Mouse (Mus musculus): ENCODE results near the gene Slc4a2. TPM values are rescaled to one million over a fixed set of nuclear protein-coding genes. Genes with fewer than 3 reads are reported as not detected.

The Slc4a2 gene
- polyA plus RNA-seq, 1 experiment from 2014 or later, result 28.5 TPM

GRCm38 (mm10) chr5:24481647-24482046 lies 58.0 kb downstream of the Slc4a2 start:
- Histone ChIP-seq H3K4me2 (no peak overlapping the region), H3K36me3 (peaks cover 71% of the 10 kb centered on the region), H3K9ac (peak overlapping the region; percentile 53), H3K4me1 (replicated peaks) (peaks cover 64% of the 10 kb centered on the region), H3K27me3 (0 out of 2 replicates have a peak, but pooled peaks cover 8% of the 10 kb centered on the region), H3K9me3 (no peaks in the 10 kb centered on the region), H3K4me3 (no peak overlapping the region), H3K27ac (peak overlapping the region; percentile 40; the same call in 1 of the 2 replicates)
- WGBS, result 8% methylated on average over 3 of the region's 4 CpGs
- peak; percentile 36 for ATAC-seq (ENCODE audit: low FRiP score)

DNA sequence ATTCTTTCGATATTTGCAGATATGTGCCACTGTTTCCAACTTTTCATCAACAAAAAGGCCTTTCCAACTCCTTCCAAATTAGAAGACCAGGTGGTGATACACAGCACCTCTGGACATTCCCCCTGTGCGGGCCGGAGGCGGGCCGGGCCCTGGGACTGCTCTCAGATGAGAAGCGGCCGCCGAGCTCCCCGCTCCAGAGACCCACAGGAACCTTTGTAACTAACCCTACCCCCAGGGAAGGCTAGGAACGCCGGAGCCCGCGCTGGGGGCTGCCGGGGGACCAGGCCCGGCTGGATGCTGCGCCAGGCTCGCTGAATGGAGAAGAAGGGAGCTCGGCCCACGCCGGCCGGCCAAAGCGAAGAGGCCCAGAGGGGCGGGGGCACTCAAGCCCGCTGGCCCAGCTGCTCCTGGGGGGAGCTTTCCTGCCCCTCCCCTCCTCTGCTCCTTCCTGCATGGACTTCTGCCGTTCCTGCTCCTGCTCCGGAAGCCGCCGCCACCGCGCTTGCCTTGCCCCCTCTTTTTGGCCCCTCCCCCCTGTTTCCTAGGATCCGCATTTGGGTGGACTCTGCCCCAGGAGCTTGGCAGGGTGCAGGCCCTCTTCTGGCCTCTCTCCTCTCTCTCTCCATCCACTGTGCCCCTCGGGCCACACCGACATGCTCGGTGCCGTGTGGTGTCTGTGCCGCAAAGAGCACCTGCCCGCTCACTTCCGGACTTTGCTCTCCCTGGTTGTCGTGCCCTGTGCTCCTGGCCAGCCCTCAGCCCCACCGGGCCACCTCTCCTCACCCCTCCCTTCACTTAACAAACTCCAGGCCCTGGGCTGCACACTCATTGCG lies 58.8 kb downstream of the Slc4a2 start:
- H3K4me1 ChIP-seq (replicated peaks), result peaks cover 71% of the 10 kb centered on the region
- peaks cover 68% of the 10 kb centered on the region for H3K36me3 ChIP-seq
- no peak overlapping the region for H3K4me3 ChIP-seq
- peak; percentile 9; the same call in 1 of the 2 replicates for ATAC-seq (ENCODE audit: low FRiP score)
- 0 out of 2 replicates have a peak overlapping the region, but pooled peaks have one; percentile 55 for H3K9ac ChIP-seq
- H3K27ac ChIP-seq, result peak overlapping the region; percentile 70
- 43% methylated on average over 40 of the region's 41 CpGs for WGBS
- H3K9me3 ChIP-seq, result no peaks in the 10 kb centered on the region
- H3K4me2 ChIP-seq, result no peak overlapping the region
- 0 out of 2 replicates have a peak, but pooled peaks cover 8% of the 10 kb centered on the region for H3K27me3 ChIP-seq

DNA sequence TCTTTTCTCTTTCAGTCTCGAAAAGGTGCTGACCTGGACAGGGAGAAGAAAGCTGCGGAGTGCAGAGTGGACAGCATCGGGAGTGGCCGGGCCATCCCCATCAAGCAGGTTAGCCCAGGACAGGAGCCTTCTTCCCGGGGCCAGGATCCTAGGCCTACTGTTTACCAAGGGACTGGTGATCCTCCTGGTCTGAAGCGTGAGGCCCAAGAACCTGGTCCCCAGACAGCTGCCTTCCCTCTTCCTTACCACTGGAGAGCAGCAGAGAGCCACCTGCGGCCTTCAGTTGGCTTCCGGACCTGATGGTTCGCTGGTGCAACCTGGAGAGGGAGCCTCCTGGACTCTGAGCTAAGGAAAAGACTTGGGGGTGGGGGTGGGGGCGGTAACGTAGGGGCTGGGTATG lies 59.7 kb downstream of the Slc4a2 start:
- Histone ChIP-seq H3K4me2 (no peak overlapping the region), H3K36me3 (peaks cover 68% of the 10 kb centered on the region), H3K4me3 (no peak overlapping the region), H3K9ac (no peak overlapping the region), H3K4me1 (replicated peaks) (peaks cover 79% of the 10 kb centered on the region), H3K27me3 (0 out of 2 replicates have a peak, but pooled peaks cover 8% of the 10 kb centered on the region), H3K27ac (peak overlapping the region; percentile 26; the same call in 1 of the 2 replicates), H3K9me3 (no peaks in the 10 kb centered on the region)
- peak; percentile 22; the same call in 1 of the 2 replicates for ATAC-seq (ENCODE audit: low FRiP score)
- WGBS, result 17% methylated on average over 8 of the region's 11 CpGs

DNA sequence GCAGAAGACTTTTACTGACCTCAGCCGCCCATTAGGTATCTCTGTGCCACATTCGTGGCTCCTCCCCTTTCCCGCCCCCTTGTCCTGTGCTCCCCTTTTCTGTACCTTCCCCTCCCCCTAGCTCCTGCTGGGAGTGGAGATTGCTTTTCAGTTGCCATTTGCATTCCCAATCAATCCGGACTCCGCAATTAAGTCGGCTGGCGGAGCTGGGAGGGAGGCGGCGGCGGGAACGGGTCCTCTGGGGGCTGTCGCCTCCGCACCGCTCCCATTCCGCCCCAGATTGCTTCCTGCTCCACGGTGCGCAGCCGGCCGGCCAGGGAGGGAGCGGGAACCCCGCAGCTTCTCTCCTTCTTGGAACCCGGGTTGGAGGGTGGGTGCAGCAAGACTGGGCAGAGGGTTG lies 61.3 kb downstream of the Slc4a2 start:
- Histone ChIP-seq H3K27ac (peak overlapping the region; percentile 82), H3K9ac (peak overlapping the region; percentile 65; the same call in 1 of the 2 replicates), H3K36me3 (peaks cover 70% of the 10 kb centered on the region), H3K4me1 (replicated peaks) (peaks cover 92% of the 10 kb centered on the region), H3K27me3 (0 out of 2 replicates have a peak, but pooled peaks cover 5% of the 10 kb centered on the region), H3K4me2 (peak overlapping the region; percentile 50), H3K4me3 (peak overlapping the region; percentile 15), H3K9me3 (no peaks in the 10 kb centered on the region)
- WGBS, result 14% methylated on average over 22 of the region's 22 CpGs
- peak; percentile 18; the same call in 1 of the 2 replicates for ATAC-seq (ENCODE audit: low FRiP score)

GRCm38 (mm10) chr5:24486097-24486496 lies 62.5 kb downstream of the Slc4a2 start:
- Histone ChIP-seq H3K4me1 (replicated peaks) (peaks cover 93% of the 10 kb centered on the region), H3K36me3 (peaks cover 70% of the 10 kb centered on the region), H3K27me3 (0 out of 2 replicates have a peak, but pooled peaks cover 5% of the 10 kb centered on the region), H3K4me3 (no peak overlapping the region), H3K9me3 (no peaks in the 10 kb centered on the region), H3K9ac (no peak overlapping the region), H3K27ac (peak overlapping the region; percentile 82), H3K4me2 (no peak overlapping the region)
- 3% methylated on average over 8 of the region's 8 CpGs for WGBS
- ATAC-seq (ENCODE audit: low FRiP score), result no peak

- 92% methylated on average over 5 of the region's 5 CpGs for WGBS
- Histone ChIP-seq H3K27me3 (0 out of 2 replicates have a peak, but pooled peaks cover 5% of the 10 kb centered on the region), H3K9ac (no peak overlapping the region), H3K4me1 (replicated peaks) (peaks cover 90% of the 10 kb centered on the region), H3K4me2 (no peak overlapping the region), H3K27ac (0 out of 2 replicates have a peak overlapping the region, but pooled peaks have one; percentile 30), H3K4me3 (no peak overlapping the region), H3K36me3 (peaks cover 72% of the 10 kb centered on the region), H3K9me3 (no peaks in the 10 kb centered on the region)
- ATAC-seq (ENCODE audit: low FRiP score), result no peak
Observed at GRCm38 (mm10) chr5:24486738-24487137, 63.1 kb downstream of the Slc4a2 start.

GRCm38 (mm10) chr5:24490413-24490920 lies 66.8 kb downstream of the Slc4a2 start:
- peaks cover 73% of the 10 kb centered on the region for H3K4me1 ChIP-seq (replicated peaks)
- 57% methylated on average over 14 of the region's 14 CpGs for WGBS
- ATAC-seq (ENCODE audit: low FRiP score), result peak; percentile 26; the same call in 1 of the 2 replicates

More at GRCm38 (mm10) chr5:24490413-24490920, 66.8 kb downstream of the Slc4a2 start:
- peaks cover 84% of the 10 kb centered on the region for H3K36me3 ChIP-seq
- H3K9me3 ChIP-seq, result no peaks in the 10 kb centered on the region
- no peak overlapping the region for H3K4me2 ChIP-seq
- H3K27me3 ChIP-seq, result 0 out of 2 replicates have a peak, but pooled peaks cover 3% of the 10 kb centered on the region
- H3K4me3 ChIP-seq, result no peak overlapping the region
- H3K9ac ChIP-seq, result no peak overlapping the region; the same call in 1 of the 2 replicates
- H3K27ac ChIP-seq, result peak overlapping the region; percentile 77

Other genes with a start within 250 kb of the Slc4a2 start
- 12.8 and 14.2 TPM in 2 replicates for gene Kcnh2, start 72.2 kb upstream of the Slc4a2 start, polyA plus RNA-seq (2015; fragmentation: Nextera tagmentation; extraction: Ambion mirVana)
- 9.8 and 10.2 TPM in 2 replicates for gene Nos3, start 59.0 kb upstream of the Slc4a2 start, polyA plus RNA-seq (2015; fragmentation: Nextera tagmentation; extraction: Ambion mirVana)
- gene Atg9b, start 31.7 kb upstream of the Slc4a2 start, polyA plus RNA-seq (2015; fragmentation: Nextera tagmentation; extraction: Ambion mirVana), result 0.57 and 0.93 TPM in 2 replicates
- gene Abcb8, start 30.2 kb upstream of the Slc4a2 start, polyA plus RNA-seq (2015; fragmentation: Nextera tagmentation; extraction: Ambion mirVana), result 45.7 and 48.7 TPM in 2 replicates
- gene Asic3, start 10.4 kb upstream of the Slc4a2 start, polyA plus RNA-seq (2015; fragmentation: Nextera tagmentation; extraction: Ambion mirVana), result 0.94 and 1.3 TPM in 2 replicates
- gene Cdk5, start 307 bp upstream of the Slc4a2 start, polyA plus RNA-seq (2015; fragmentation: Nextera tagmentation; extraction: Ambion mirVana), result 104 and 106 TPM in 2 replicates
- 88.1 and 96.1 TPM in 2 replicates for gene Fastk, start 21.4 kb downstream of the Slc4a2 start, polyA plus RNA-seq (2015; fragmentation: Nextera tagmentation; extraction: Ambion mirVana)
- gene Tmub1, start 24.0 kb downstream of the Slc4a2 start, polyA plus RNA-seq (2015; fragmentation: Nextera tagmentation; extraction: Ambion mirVana), result 51.9 and 57.4 TPM in 2 replicates
- 47.8 and 50.3 TPM in 2 replicates for gene Agap3, start 28.3 kb downstream of the Slc4a2 start, polyA plus RNA-seq (2015; fragmentation: Nextera tagmentation; extraction: Ambion mirVana)
- 4.6 and 5.1 TPM in 2 replicates for gene Gbx1, start 103.4 kb downstream of the Slc4a2 start, polyA plus RNA-seq (2015; fragmentation: Nextera tagmentation; extraction: Ambion mirVana)
- gene Asb10, start 117.1 kb downstream of the Slc4a2 start, polyA plus RNA-seq (2015; fragmentation: Nextera tagmentation; extraction: Ambion mirVana), result 0.16 and 0.49 TPM in 2 replicates
- 0.12 and 0.19 TPM in 2 replicates for gene 4931409K22Rik, start 133.0 kb downstream of the Slc4a2 start, polyA plus RNA-seq (2015; fragmentation: Nextera tagmentation; extraction: Ambion mirVana)
- 91.6 and 92.3 TPM in 2 replicates for gene Abcf2, start 153.6 kb downstream of the Slc4a2 start, polyA plus RNA-seq (2015; fragmentation: Nextera tagmentation; extraction: Ambion mirVana)
- 17.4 and 19.9 TPM in 2 replicates for gene Chpf2, start 162.9 kb downstream of the Slc4a2 start, polyA plus RNA-seq (2015; fragmentation: Nextera tagmentation; extraction: Ambion mirVana)
- 86.2 and 87.6 TPM in 2 replicates for gene Smarcd3, start 200.6 kb downstream of the Slc4a2 start, polyA plus RNA-seq (2015; fragmentation: Nextera tagmentation; extraction: Ambion mirVana)